Mouse (Mus musculus): ENCODE data around the gene Ctsa. TPM values are rescaled to one million over a fixed set of nuclear protein-coding genes. Genes with fewer than 3 reads are reported as not detected.

The Ctsa gene
- polyA plus RNA-seq, 1 experiment from 2014 or later, result 88.2 TPM

- ATAC-seq (ENCODE audit: low FRiP score, low TSS enrichment) (no peak), DNase-seq (no peak)
- Histone ChIP-seq H3K9me3 (ENCODE audit: control insufficient read depth, low read length) (no peaks in the 10 kb centered on the region), H3K9ac (replicated peaks; ENCODE audit: low read length) (no peak overlapping the region), H3K4me1 (ENCODE audit: control insufficient read depth, insufficient read depth, low read length) (peaks cover 2% of the 10 kb centered on the region; the same call in 1 of the 2 replicates), H3K4me2 (ENCODE audit: low read length) (no peak overlapping the region), H3K4me3 (replicated peaks; ENCODE audit: low read depth, low read length) (no peak overlapping the region), H3K27me3 (ENCODE audit: control insufficient read depth, insufficient read depth, low read length) (no peaks in the 10 kb centered on the region), H3K27ac (replicated peaks; ENCODE audit: low read depth, low read length) (no peak overlapping the region), H3K36me3 (ENCODE audit: control insufficient read depth, insufficient read depth, low read length) (peaks cover 33% of the 10 kb centered on the region)
- 89% methylated on average over 6 of the region's 6 CpGs for WGBS
Measured at GRCm38 (mm10) chr2:164817206-164817605, 15.5 kb upstream of the Ctsa start.

- H3K27ac ChIP-seq (replicated peaks; ENCODE audit: low read depth, low read length), result no peak overlapping the region
- ATAC-seq (ENCODE audit: low FRiP score, low TSS enrichment) (no peak), DNase-seq (no peak)
- no peaks in the 10 kb centered on the region for H3K27me3 ChIP-seq (ENCODE audit: control insufficient read depth, insufficient read depth, low read length)
- no peak overlapping the region for H3K4me3 ChIP-seq (replicated peaks; ENCODE audit: low read depth, low read length)
- H3K9me3 ChIP-seq (ENCODE audit: control insufficient read depth, low read length), result no peaks in the 10 kb centered on the region
- H3K9ac ChIP-seq (replicated peaks; ENCODE audit: low read length), result no peak overlapping the region
- peaks cover 5% of the 10 kb centered on the region; the same call in 1 of the 2 replicates for H3K4me1 ChIP-seq (ENCODE audit: control insufficient read depth, insufficient read depth, low read length)
- 80% methylated on average over 5 of the region's 5 CpGs for WGBS
- H3K4me2 ChIP-seq (ENCODE audit: low read length), result no peak overlapping the region
- peaks cover 31% of the 10 kb centered on the region for H3K36me3 ChIP-seq (ENCODE audit: control insufficient read depth, insufficient read depth, low read length)
Measured at GRCm38 (mm10) chr2:164817703-164818102, 15.0 kb upstream of the Ctsa start.

- Histone ChIP-seq H3K27ac (replicated peaks; ENCODE audit: low read depth, low read length) (no peak overlapping the region), H3K27me3 (ENCODE audit: control insufficient read depth, insufficient read depth, low read length) (no peaks in the 10 kb centered on the region), H3K9me3 (ENCODE audit: control insufficient read depth, low read length) (no peaks in the 10 kb centered on the region), H3K36me3 (ENCODE audit: control insufficient read depth, insufficient read depth, low read length) (peaks cover 33% of the 10 kb centered on the region), H3K4me1 (ENCODE audit: control insufficient read depth, insufficient read depth, low read length) (peaks cover 5% of the 10 kb centered on the region; the same call in 1 of the 2 replicates), H3K9ac (replicated peaks; ENCODE audit: low read length) (no peak overlapping the region), H3K4me2 (ENCODE audit: low read length) (no peak overlapping the region), H3K4me3 (replicated peaks; ENCODE audit: low read depth, low read length) (no peak overlapping the region)
- DNase-seq (no peak), ATAC-seq (ENCODE audit: low FRiP score, low TSS enrichment) (no peak)
- WGBS, result 92% methylated on average over 6 of the region's 6 CpGs
Measured at GRCm38 (mm10) chr2:164821060-164821459, 11.6 kb upstream of the Ctsa start.

- Histone ChIP-seq H3K9me3 (ENCODE audit: control insufficient read depth, low read length) (no peaks in the 10 kb centered on the region), H3K4me3 (replicated peaks; ENCODE audit: low read depth, low read length) (peak within 1 kb of the TSS; percentile 66), H3K4me1 (ENCODE audit: control insufficient read depth, insufficient read depth, low read length) (peaks cover 5% of the 10 kb centered on the region; the same call in 1 of the 2 replicates), H3K36me3 (ENCODE audit: control insufficient read depth, insufficient read depth, low read length) (peaks cover 49% of the 10 kb centered on the region), H3K27me3 (ENCODE audit: control insufficient read depth, insufficient read depth, low read length) (no peaks in the 10 kb centered on the region), H3K27ac (replicated peaks; ENCODE audit: low read depth, low read length) (peak within 1 kb of the TSS; percentile 92), H3K9ac (replicated peaks; ENCODE audit: low read length) (peak within 1 kb of the TSS; percentile 69), H3K4me2 (ENCODE audit: low read length) (peak within 1 kb of the TSS; percentile 67)
- under 1% methylated on average over 32 of the region's 32 CpGs for WGBS
- ATAC-seq (ENCODE audit: low FRiP score, low TSS enrichment) (peak; percentile 99), DNase-seq (peak; percentile 98)
Measured at GRCm38 (mm10) chr2:164822636-164823165, 10.0 kb upstream of the Ctsa start, which contains the start of gene Zswim1. TSS of gene Zswim1 (plus strand) at chr2:164822686.

- Histone ChIP-seq H3K4me2 (ENCODE audit: low read length) (peak overlapping the region; percentile 67), H3K27ac (replicated peaks; ENCODE audit: low read depth, low read length) (peak overlapping the region; percentile 92), H3K4me1 (ENCODE audit: control insufficient read depth, insufficient read depth, low read length) (peaks cover 5% of the 10 kb centered on the region; the same call in 1 of the 2 replicates), H3K9ac (replicated peaks; ENCODE audit: low read length) (peak overlapping the region; percentile 69), H3K4me3 (replicated peaks; ENCODE audit: low read depth, low read length) (peak overlapping the region; percentile 66), H3K27me3 (ENCODE audit: control insufficient read depth, insufficient read depth, low read length) (no peaks in the 10 kb centered on the region), H3K9me3 (ENCODE audit: control insufficient read depth, low read length) (no peaks in the 10 kb centered on the region), H3K36me3 (ENCODE audit: control insufficient read depth, insufficient read depth, low read length) (peaks cover 54% of the 10 kb centered on the region)
- under 1% methylated on average over 10 of the region's 10 CpGs for WGBS
- ATAC-seq (ENCODE audit: low FRiP score, low TSS enrichment) (peak; percentile 65), DNase-seq (peak; percentile 70)
Measured at GRCm38 (mm10) chr2:164823181-164823585, 9.5 kb upstream of the Ctsa start.

GRCm38 (mm10) chr2:164823969-164824368, 8.7 kb upstream of the Ctsa start:
- no peak overlapping the region for H3K9ac ChIP-seq (replicated peaks; ENCODE audit: low read length)
- ATAC-seq (ENCODE audit: low FRiP score, low TSS enrichment) (no peak), DNase-seq (no peak)
- H3K27me3 ChIP-seq (ENCODE audit: control insufficient read depth, insufficient read depth, low read length), result no peaks in the 10 kb centered on the region
- H3K27ac ChIP-seq (replicated peaks; ENCODE audit: low read depth, low read length), result no peak overlapping the region
- 91% methylated on average over 4 of the region's 4 CpGs for WGBS
- H3K36me3 ChIP-seq (ENCODE audit: control insufficient read depth, insufficient read depth, low read length), result peaks cover 62% of the 10 kb centered on the region
- peak overlapping the region; percentile 67 for H3K4me2 ChIP-seq (ENCODE audit: low read length)
- H3K4me1 ChIP-seq (ENCODE audit: control insufficient read depth, insufficient read depth, low read length), result peaks cover 5% of the 10 kb centered on the region; the same call in 1 of the 2 replicates
- H3K9me3 ChIP-seq (ENCODE audit: control insufficient read depth, low read length), result no peaks in the 10 kb centered on the region
- H3K4me3 ChIP-seq (replicated peaks; ENCODE audit: low read depth, low read length), result no peak overlapping the region

GRCm38 (mm10) chr2:164825521-164825920, 7.2 kb upstream of the Ctsa start:
- peaks cover 5% of the 10 kb centered on the region; the same call in 1 of the 2 replicates for H3K4me1 ChIP-seq (ENCODE audit: control insufficient read depth, insufficient read depth, low read length)
- H3K4me3 ChIP-seq (replicated peaks; ENCODE audit: low read depth, low read length), result no peak overlapping the region
- no peak overlapping the region for H3K4me2 ChIP-seq (ENCODE audit: low read length)
- H3K9me3 ChIP-seq (ENCODE audit: control insufficient read depth, low read length), result no peaks in the 10 kb centered on the region
- no peak overlapping the region for H3K9ac ChIP-seq (replicated peaks; ENCODE audit: low read length)
- H3K27me3 ChIP-seq (ENCODE audit: control insufficient read depth, insufficient read depth, low read length), result no peaks in the 10 kb centered on the region
- DNase-seq (no peak), ATAC-seq (ENCODE audit: low FRiP score, low TSS enrichment) (no peak)
- WGBS, result 99% methylated on average over 17 of the region's 17 CpGs
- H3K36me3 ChIP-seq (ENCODE audit: control insufficient read depth, insufficient read depth, low read length), result peaks cover 58% of the 10 kb centered on the region
- H3K27ac ChIP-seq (replicated peaks; ENCODE audit: low read depth, low read length), result no peak overlapping the region

- no peaks in the 10 kb centered on the region for H3K27me3 ChIP-seq (ENCODE audit: control insufficient read depth, insufficient read depth, low read length)
- H3K4me1 ChIP-seq (ENCODE audit: control insufficient read depth, insufficient read depth, low read length), result peaks cover 2% of the 10 kb centered on the region; the same call in 1 of the 2 replicates
- no peaks in the 10 kb centered on the region for H3K9me3 ChIP-seq (ENCODE audit: control insufficient read depth, low read length)
- WGBS, result 96% methylated on average over 16 of the region's 16 CpGs
- H3K27ac ChIP-seq (replicated peaks; ENCODE audit: low read depth, low read length), result no peak overlapping the region
- H3K9ac ChIP-seq (replicated peaks; ENCODE audit: low read length), result no peak overlapping the region
- no peak overlapping the region for H3K4me3 ChIP-seq (replicated peaks; ENCODE audit: low read depth, low read length)
- H3K4me2 ChIP-seq (ENCODE audit: low read length), result no peak overlapping the region
- ATAC-seq (ENCODE audit: low FRiP score, low TSS enrichment) (no peak), DNase-seq (no peak)
- H3K36me3 ChIP-seq (ENCODE audit: control insufficient read depth, insufficient read depth, low read length), result peaks cover 47% of the 10 kb centered on the region
Measured at GRCm38 (mm10) chr2:164827146-164827850, 5.4 kb upstream of the Ctsa start.
